Mouse (Mus musculus) cerebellum, postnatal 36 days (tissue): ENCODE measurements around the gene Lrrc75a.
A peak's percentile ranks its signal among the peaks of the same experiment; 100 is the strongest.
"Not testable (repeated sequence)": the region's sequence is repeated elsewhere in the genome, so short reads cannot be mapped to it uniquely, and the experiment has no call there.

Experiments used
- DNase-seq, 2 experiments: peaks; one replicate each; pipeline ENCODE4 v3.0.0; 2021 to 2022; ENCODE audit warnings: mixed read lengths in 2 of 2

Lrrc75a gene

DNA sequence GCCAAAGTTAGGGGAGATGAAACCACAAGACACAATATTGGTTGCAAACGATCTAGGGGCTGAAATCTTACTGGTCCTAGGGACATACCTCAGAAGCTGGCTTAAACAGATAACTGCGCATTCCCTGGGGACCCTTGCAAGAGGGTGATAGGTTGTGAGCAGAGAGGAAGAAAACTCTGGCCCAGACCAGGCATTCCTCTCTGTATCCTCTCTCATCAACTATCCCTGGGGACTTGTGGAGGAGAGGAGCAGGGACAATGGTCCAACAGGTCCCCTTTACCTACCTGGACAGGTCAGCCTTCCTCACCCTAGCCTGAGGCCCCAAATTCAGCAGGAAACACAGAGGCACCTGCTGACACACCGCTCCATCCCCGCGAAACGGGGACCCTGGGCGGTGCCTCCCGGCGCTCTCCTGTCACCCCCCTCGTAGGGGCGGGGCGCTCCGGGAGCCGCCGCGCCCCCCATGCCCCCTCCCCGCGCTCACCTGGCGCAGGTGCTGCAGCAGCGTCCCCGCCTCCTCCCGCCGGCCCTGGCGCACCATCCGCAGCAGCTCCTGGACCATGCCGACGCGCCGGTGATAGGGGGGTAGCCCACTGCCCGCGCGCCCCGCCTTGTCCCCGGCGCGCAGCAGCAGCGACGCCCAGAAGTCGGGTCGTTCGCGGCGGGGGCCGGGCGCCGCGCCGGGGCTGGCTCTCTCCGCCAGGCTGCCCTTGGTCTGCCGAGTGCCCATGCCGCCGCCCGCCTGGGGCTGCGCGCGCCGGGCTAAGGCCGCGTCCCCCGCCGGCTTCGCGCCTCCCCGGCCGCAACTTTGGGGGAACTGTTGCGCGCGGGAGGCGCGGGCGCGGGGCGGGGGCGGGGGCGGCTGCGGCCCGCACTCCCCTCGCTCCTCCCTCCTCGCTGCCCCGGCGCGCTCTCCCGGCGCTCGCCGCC lies at the start of gene Lrrc75a:
TSS of gene Lrrc75a (minus strand) at position 863 of the 930 bp plus-strand sequence.
- peak; percentile 20 to 25 for DNase-seq

DNA sequence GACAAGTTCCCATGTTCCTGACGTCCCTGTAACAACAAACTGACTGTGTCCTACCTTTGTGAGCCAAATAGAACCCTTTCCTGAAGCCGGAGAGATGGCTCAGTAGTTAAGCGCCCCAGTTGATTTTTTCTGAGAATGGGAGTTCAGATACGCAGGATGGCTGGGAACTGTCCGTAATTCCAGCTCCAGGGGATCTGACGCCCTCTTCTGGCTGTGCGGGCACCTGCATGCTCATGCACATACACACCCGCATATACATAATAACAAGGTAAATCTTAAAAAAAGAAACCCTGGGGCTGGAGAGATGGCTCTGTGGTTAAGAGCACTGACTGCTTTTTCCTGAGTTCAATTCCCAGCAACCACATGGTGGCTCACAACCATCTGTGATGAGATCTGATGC lies 46.8 kb upstream of the Lrrc75a start:
- DNase-seq: no peak

DNA sequence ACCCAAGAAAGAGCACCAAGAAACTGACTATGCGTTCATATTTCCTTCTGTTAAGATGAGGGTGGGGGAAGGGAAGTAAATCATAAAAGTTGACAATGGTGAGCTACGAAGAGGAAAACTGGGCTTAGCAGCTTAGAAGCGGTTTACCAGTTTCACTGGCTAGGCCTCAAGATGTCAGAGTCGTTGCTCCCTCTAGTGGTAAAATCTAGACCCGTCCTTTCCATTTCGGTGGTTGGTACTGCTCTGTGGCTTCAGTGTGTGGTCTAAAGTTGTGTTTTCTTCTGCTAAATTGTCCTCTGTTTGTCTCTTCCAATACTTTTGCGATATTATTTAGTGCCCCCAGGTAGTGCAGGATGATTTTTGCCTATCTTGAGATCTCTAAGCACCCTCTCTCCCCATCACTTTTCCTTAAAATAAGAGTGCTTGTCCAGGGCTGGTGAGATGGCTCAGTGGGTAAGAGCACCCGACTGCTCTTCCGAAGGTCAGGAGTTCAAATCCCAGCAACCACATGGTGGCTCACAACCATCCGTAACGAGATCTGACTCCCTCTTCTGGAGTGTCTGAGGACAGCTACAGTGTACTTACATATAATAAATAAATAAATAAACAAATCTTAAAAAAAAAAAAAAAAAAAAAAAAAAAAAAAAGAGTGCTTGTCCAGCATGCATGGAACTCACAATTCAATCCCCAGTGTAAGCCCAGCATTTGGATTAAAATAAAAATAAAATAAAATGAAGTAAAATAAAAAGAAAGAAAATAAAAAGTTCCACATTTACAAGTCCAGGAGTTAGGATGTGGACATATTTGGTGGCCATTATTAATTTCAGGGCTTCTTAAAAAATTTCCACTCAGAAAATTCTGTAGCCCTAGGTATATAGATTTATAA lies 45.2 kb upstream of the Lrrc75a start:
- peak; percentile 16 to 41 for DNase-seq

DNA sequence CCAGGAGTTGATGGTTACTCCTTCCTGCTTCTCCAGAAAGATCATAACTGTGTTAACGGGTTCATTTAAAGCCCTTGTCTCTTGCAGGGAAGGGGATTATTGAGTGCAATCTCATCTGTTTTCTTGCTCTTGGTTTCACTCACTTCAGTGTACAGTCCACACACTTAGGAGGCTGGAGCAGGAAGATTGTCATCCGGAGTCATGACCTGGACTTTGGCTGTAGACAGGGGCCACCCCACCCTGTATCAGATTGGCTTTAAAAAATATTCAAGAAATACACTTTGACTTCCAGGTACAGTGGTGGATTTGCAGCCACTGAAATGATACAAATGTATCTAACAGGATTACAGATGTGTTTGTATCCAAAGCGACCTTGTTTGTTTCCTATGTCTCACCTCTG lies 43.3 kb upstream of the Lrrc75a start:
- DNase-seq: no peak

DNA sequence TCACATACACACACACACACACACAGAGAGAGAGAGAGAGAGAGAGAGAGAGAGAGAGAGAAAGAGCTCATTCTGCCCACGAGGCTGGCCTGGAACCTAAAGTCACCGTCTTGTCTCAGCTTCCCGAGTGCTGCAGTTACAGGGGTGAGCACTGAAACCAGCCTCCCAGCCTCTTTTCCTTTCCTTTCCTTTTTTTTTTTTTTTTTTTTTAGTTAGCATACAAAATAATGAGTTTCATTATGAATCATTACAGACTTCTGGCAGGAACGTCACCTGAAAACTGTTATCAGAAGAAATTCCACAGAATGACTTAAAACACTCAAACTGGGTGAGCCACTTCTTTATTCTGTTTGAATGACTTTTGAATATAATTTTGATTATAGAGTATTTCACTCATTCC lies 31.6 kb upstream of the Lrrc75a start:
- no peak for DNase-seq

DNA sequence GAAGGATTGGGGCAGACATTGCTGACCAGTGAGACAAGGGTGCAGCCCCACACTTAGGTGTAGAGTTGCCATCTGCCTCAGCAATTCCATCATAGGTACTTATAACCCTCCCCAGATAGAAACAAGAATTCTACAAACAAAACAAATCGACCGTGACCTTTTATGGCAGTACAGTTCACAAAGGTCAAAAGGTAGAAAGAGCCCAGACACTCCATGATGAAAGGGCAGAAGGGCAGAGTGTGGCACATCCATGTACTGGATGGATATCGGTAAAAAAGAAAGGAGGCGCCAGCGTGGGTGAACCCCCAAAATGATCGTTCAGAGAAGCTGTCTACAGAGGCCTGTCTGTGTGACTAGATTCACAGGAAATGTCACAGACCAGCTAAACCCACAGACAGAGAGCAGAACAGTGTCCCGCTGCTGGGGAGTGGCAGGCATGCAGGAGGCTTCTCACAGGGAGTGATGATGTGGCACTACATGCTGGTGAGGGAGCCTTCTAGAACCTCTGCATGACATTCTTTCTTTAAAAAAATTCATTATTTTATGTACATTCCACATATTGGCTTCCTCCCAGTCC lies 30.5 kb upstream of the Lrrc75a start:
- no peak for DNase-seq

DNA sequence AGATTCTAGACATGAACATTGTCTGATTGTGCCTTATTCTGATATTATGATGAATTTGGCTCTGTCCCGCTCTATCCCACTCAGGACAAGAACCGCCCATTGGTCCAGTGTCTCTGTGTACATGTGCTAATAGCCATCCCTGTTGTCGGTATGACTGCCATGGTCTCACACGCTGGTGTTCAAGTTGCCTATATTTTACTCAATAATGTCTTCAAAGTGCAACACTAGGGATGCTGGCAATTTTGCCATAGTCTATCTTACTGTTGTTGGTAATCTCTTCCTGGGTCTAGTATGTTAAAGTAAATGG lies 27.9 kb upstream of the Lrrc75a start:
- DNase-seq: no peak

DNA sequence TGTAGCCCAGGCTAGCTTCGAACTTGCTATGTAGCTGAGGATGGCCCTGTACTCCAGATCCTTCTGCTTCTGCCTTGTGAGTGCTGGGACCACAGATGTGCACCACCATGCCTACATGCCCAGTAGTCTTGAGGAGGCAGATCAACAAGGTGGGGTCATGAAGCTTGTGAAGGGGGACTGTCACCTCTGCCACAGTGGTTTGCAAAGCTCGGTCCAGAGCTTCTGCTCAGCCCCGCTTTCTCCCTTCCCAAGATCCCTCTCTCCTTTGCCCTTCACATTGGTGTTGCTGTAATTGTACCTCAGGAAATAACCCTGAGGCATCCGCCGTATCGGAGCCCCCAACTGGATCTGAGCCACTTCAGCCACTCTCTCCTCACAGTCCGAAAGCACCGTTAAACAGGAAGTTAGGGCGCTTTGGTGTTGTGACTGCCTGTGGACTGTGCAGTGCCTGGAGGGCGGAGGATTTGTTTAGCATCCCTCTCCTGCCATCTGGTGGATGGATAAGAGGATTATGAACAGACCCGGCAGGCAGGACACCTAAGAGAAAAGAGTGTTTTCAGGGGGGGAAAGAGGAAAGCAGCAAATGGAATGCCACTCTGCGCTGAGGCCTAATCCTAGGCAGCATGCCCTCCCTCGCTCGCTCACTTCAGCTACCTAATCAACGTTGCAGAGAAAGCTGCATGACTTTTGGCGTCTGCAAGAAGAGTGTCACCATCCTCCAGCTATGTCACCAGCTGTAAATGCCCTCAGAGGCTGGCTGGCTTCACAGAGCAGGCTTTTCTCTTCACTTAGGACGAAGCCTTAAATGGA lies 27.4 kb upstream of the Lrrc75a start:
- DNase-seq: peak; percentile 58 to 66

DNA sequence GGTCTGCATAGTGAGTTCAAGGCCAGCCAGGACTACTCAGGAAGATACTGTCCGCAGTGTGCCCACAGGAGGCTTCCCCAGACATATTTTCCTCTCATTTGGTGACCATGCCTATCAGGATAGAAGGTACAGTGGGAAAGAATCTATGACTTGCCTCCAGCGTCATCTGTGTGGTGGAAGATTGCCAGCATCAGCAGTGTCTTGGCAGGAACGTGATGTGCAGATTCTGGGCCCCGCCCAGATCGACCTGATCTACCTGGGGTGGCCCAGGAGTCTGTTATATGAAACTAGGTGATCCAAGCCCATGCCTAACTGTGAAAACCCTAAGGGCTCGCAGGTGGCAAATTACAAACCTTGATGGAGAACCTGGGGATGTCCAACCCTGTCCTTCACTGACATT lies 21.7 kb upstream of the Lrrc75a start:
- no peak for DNase-seq

DNA sequence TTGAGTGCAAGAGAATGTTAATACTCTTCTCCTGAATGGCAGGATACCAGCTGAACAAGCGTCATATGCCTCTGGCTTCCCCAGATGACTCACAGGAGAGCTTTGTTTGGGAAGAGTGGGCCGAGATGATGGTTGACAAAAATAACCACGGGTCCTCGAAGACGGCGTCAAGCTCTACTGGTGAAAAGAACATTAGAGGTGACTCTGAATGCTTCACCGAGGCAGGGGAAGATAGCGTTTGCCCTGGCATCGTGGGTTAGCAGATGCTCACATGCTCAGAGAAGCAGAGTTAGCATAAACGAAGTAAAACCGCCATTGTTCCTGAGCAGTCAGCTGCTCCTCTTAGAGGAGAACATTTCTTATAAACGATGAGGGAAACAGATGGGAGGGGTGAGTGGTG lies 21.1 kb upstream of the Lrrc75a start:
- no peak for DNase-seq

DNA sequence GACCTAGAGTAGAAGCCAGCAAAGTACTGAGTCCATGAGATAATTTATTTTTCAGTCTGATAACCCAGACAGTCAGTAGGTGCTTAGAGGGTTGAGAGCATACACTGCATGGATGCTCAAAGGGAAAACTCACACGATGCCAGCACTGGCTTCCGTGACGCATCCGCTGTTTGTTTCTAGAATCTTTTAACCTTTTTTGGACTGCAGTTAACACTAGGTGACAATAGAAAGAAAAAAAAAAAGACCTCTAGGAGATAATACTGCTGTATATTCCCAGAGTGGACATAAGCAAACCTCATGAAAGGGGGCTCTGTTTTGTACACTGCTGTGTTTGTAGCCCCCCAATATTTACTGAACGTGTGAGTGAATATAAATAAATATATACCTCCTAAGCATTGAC lies 20.7 kb upstream of the Lrrc75a start:
- DNase-seq: no peak

DNA sequence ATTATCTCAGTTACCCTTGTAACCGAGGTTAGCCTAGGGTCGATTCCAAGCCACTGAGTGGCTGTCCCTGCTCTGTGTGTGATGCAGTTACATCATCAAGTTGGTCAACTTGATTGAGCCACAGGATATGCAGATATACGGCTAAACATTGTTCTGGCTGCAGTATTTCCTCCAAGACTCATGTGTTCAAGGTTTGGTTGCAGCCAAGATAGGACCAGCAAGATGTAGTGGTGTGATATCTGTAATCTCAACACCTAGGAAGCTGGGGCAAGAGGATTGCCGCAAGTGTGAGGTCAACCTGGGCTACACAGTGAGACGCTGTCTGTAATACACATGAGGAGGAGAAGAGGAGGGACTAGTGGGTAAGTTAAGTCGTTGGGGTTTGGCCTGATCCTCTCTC lies 15.9 kb upstream of the Lrrc75a start:
- no peak for DNase-seq

DNA sequence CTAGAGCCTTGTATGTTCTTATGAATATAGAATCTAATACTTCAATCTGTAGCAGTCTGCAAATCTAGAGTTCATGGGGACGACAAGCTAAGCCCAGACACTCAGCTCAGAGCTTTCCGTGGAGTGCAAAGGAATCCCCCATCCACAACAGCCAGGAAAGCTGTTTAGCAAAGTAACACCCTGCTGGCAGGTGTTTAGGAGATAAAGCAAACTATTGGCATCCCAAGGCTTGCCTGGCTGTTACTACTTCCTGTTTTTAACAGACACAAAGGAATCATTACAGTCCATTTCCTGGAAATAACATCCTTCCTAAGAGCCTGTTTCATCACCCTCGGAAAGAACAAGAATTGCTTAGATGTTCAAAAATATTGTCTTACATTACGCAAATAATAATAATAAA lies 12.6 kb upstream of the Lrrc75a start:
- DNase-seq: no peak

DNA sequence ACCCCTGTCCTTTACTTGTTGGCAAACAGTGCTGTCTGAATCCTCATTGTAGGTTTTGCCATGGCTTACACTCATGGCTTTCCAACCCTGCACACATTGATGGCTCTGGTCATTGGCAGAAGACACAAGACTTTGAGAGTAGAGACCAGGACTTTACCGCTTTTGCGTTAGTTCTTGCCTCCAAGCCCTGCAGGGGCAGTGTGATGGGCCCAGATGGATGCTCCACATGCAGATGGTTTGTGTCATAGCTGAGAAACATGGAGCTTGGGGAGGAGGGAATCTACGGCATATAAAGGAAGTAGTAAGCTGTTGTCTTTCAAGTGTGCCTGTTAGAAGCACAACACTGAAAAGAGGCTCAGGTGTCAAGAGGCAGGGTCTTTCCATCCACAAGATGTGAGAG lies 3.8 kb upstream of the Lrrc75a start:
- no peak for DNase-seq

DNA sequence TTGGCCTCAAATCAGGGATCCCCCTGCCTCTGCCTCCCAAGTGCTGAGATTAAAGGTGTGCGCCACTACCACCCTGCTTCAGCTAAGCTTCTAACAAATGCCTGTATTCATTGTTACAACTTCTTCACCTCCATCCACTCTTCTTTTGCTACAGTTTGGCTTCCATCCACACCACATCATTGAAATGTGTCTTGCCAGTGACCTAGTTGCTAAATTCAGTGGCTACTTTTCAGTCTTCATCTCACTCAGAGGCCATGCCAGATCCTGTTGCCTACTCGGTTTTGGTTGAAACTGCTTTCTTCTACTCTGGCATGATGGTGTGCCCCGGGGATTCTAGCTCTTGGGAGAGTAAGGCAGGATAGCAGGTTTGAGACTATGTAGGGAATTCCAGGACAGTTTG lies 3.2 kb upstream of the Lrrc75a start:
- no peak for DNase-seq

DNA sequence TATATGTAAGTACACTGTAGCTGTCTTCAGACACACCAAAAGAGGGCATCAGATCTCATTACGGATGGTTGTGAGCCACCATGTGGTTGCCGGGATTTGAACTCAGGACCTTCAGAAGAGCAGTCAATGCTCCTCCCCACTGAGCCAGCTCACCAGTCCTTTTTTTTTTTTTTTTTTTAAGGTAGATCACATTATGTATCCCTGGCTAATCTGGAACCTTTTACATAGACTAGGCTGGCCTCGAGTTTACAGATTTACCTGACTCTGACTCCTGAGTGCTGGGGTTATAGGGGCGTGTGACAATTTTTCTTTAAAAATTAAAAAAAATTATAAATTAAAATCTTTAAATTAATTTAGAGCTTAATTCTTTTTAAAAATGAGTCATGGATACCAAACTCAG lies 1.5 kb upstream of the Lrrc75a start:
- DNase-seq: not testable (repeated sequence)

DNA sequence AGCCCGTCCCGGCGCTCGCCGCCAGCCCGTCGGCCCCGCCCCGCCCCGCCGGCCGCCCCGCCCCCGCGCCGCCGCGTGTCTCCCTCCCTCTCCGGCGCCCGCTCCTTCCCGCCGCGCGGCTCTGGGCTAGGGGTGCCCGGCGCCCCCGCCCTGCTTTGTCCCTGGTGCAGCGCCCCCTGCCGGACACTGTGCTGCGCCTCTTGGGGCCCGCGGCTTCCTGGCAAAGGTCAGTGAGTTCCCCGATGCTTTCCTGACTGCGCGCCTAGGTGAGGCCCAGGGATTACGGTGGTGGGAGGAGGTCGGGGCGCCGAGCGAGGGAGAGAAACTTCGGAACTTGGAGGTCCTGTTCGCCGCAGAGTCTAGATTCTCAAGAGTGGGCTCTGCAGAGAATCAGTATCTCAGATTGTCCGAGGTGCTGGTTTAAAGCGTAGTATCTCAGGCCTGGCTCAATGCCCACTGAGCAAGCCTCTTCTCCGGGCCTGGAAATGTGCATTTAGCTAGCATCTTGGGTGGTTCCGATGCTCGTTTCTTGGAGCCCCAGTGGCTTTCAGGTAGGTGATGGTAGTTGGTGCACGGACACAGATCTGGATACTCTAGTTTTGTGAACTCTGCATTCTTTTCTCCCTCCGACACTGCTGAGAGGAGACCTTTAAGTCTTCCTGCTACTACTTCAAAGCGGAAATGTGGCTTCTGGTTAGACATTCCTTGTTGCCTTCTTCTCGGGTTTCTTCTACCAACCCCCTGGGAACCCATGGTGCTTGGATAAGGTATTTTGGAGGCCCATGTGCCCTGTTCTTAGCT lies 468 bp upstream of the Lrrc75a start, which contains the start of gene Mmgt2:
TSS of gene Mmgt2 (plus strand) at position 74 of the 801 bp plus-strand sequence.
- peak; percentile 84 to 89 for DNase-seq

DNA sequence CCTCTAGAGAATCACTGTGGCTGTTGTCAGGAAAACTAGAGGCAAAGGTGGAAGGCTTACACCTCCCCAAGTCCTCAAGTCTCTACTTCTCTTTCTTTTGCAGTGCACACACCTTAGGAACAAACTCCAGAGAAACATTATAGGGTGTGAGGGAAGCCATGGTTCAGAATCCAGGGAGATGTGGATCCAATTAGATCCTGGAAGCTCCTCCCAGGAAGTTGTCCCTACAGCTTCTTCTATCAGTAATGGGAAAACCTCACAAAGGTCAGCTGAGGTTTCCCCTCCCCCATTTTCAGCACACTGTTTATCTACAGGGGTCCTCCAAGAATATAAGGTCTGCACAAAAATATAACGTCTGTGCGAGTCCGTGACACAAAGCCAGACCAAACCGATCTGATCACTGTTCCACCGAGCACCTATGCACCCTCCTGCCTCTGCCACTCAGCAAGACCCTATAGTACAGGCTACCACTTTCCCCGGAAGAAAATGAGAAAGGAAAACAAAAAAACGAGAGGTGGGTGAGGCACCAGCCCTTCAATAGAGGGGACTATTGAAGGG lies 1.3 kb downstream of the Lrrc75a start:
- DNase-seq: no peak

DNA sequence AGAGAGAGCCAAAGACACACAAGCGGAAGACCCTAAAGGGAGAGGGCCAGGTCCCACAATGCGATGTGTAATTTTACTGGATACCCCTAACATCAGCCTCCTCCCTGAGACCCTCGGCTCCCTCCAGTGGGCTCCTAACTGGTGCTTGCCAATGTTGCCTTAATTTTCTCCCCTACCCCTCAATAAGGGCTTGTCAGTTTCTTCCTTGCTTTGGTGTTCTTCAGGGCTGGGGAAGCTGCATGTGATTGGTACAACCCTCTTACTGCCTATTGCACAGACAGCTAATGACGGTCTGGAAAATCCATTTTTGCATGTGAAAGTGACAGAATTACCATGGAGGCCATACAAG lies 1.9 kb downstream of the Lrrc75a start:
- no peak for DNase-seq

DNA sequence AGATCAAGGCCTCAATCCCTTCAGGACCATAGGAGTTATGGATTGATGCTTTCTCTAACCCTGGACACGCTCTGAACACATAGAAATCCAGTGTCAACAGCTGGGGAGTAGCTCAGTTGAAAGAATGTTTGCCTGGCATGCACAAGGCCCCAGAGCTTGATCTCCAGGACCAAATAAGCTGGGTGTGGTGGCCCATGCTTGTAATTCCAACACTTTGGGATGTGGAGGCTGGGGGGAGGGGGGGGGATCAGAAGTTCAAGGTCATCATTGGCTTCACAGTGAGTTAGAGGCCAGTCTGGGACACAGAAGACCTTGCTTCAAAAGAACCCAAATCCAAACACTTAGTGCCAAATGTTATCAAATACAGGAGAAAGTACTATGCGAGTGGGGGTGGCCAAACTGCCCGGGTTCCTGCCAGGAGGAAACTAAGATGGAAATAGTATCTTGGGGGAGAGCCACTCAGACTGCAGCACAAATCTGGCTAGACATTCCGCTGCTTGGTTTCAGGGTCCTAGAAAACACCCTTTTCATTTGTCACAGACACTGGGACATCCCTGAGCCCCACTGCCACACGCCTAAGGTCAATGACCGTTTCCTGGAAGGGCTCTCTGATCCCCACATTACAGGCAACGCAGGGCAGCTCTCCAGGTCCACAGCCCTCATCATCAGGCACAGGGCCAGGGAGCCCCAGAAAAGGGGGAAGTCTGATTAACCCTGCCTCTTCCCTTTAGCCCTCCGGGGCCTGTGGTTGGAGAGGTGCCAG lies 2.4 kb downstream of the Lrrc75a start:
- DNase-seq: no peak

DNA sequence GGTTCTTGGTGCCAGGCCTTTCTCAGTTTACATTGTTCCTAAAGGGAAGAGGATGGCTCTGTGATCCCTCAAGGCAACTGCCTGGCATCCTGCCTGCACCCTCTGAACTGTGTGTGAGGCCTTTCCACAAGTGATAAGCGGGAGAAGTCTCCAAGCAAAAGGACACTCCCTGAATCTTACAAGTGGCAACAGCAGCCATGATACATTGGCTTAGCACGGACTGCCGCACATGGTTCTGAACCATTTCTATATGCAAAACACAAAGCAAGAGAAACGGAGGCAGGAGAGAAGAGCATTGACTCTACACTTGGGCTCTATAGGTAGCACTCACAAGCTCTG lies 3.0 kb downstream of the Lrrc75a start:
- no peak for DNase-seq
